Mouse (Mus musculus) hindbrain, embryonic 12.5 days (tissue): Measurements from ENCODE around the gene Rasgef1a. TPM values are rescaled to one million over a fixed set of nuclear protein-coding genes. Genes with fewer than 3 reads are reported as not detected.

Source experiments
- ATAC-seq: fragments of 200-750 bp; cut with Nextera tagmentation; 2 replicates; pipeline ENCODE4 v1.8.0; 2017; ENCODE audit warnings: moderate TSS enrichment; ENCODE audit not compliant: low FRiP score
- H3K27ac ChIP-seq: fragments of 300-500 bp; sonication (generic); 2 replicates; pipeline ENCODE4 v1.5.1; 2016; ENCODE audit warnings: mild to moderate bottlenecking
- H3K27me3 ChIP-seq: fragments of 300-500 bp; sonication (generic); 2 replicates; pipeline ENCODE4 v1.6.1; 2016; ENCODE audit warnings: mild to moderate bottlenecking
- H3K36me3 ChIP-seq: fragments of 300-500 bp; sonication (generic); 2 replicates; pipeline ENCODE4 v1.6.1; 2016; ENCODE audit warnings: mild to moderate bottlenecking
- H3K4me1 ChIP-seq: fragments of 300-500 bp; sonication (generic); 2 replicates; pipeline ENCODE4 v1.6.1; 2016
- H3K4me2 ChIP-seq: fragments of 300-500 bp; sonication (generic); replicated peaks from 2 replicates; pipeline ENCODE4 v1.6.1; 2016; ENCODE audit warnings: mild to moderate bottlenecking
- H3K4me3 ChIP-seq: fragments of 300-500 bp; sonication (generic); 2 replicates; pipeline ENCODE4 v1.5.1; 2016; ENCODE audit warnings: mild to moderate bottlenecking
- H3K9ac ChIP-seq: fragments of 300-500 bp; sonication (generic); 2 replicates; pipeline ENCODE4 v1.6.1; 2016; ENCODE audit warnings: mild to moderate bottlenecking, moderate library complexity
- H3K9me3 ChIP-seq: fragments of 300-500 bp; sonication (generic); replicated peaks from 2 replicates; pipeline ENCODE4 v1.6.1; 2016; ENCODE audit warnings: mild to moderate bottlenecking
- WGBS: fragments of 180-500 bp; shearing (Covaris S2); methylation state at CpG from one replicate; pipeline ENCODE4 v1.1.7; 2016; 5-methylcytosine and 5-hydroxymethylcytosine counted together
- polyA plus RNA-seq: library from polyadenylated mRNA; unstranded; fragments of >200 nt; fragmentation: Nextera tagmentation; extraction: Ambion mirVana; gene quantifications from 2 replicates; pipeline ENCODE4 v1.2.1, GENCODE M21; 2016

Gene Rasgef1a
- 0.21 and 0.38 TPM in 2 replicates for polyA plus RNA-seq

DNA sequence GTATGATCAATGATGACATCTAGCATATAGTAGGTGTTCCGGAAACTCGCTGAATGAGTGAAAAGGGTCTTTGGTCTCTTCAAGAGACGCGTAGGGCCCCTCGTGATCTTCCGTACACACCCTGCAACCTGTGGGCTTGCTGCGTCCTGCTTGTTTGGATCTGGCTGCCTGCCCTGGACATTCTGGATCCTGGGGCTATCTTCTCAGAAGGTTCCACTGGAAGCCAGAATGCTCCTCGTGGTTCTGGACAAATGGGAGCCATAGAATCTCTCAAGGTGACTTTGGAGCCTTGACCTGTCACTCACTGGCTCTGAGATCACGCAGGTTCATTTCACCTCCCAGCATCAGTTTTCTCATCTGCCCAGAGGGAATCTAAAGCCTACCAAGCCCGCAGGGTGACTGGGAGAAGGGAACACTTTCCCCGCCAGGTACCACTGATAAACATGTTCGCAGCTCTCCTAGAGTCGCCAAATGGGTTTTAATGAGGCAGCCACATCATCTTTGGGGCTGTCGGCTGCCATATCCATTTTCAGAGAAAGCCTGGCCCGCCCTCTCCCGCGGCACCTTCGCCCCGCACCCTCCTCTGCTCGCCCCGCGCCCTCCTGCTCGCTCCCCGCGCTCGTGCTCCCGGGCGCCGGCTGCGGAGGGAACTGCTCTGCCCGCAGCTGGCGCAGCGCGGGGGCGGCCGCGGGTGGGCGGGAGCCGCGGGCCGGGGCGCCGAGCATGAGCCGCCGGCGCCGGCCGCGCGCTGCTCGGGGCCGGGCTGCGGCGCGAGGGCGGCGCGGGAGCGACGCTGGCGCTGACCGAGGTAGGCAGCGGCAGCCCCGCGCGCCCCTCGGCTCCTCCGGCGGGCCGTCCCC, at the start of gene Rasgef1a:
TSS of gene Rasgef1a (plus strand) at position 683 of the 860 bp plus-strand sequence.
- no peaks in the 10 kb centered on the region for H3K36me3 ChIP-seq
- no peak within 1 kb of the TSS for H3K27ac ChIP-seq
- H3K4me2 ChIP-seq = peak within 1 kb of the TSS; percentile 82
- H3K4me1 ChIP-seq = peaks cover 11% of the 10 kb centered on the region
- H3K4me3 ChIP-seq = peak within 1 kb of the TSS; percentile 50
- WGBS = 14% methylated on average over 51 of the region's 70 CpGs
- H3K9me3 ChIP-seq = no peaks in the 10 kb centered on the region
- peak; percentile 36 for ATAC-seq
- peaks cover 55% of the 10 kb centered on the region for H3K27me3 ChIP-seq
- H3K9ac ChIP-seq = peak within 1 kb of the TSS; percentile 63

DNA sequence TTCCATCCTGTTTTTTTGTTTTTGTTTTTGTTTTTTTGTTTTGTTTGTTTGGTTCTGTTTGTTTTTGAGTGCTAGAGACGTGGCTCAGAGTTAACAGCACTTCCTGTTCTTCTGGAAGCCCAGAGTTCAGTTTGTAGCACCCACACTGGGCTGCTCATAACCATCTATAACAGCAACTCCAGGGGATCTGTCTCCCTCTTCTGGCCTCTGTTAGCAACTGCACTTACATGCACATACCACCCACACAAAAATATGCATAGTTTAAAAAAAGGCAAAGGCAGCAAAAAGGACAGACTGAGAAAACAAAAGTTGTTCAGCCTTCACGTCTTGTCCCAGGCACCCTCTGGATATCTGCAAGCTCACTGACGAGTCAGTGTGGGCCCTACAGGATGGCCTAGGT, 48.0 kb upstream of the Rasgef1a start:
- Histone ChIP-seq H3K27ac (no peak overlapping the region), H3K9ac (no peak overlapping the region), H3K4me3 (no peak overlapping the region), H3K4me2 (no peak overlapping the region), H3K27me3 (no peaks in the 10 kb centered on the region), H3K9me3 (no peaks in the 10 kb centered on the region; the same call in 1 of the 2 replicates), H3K36me3 (no peaks in the 10 kb centered on the region), H3K4me1 (no peaks in the 10 kb centered on the region)
- ATAC-seq = no peak
- 83% methylated on average over 3 of the region's 3 CpGs for WGBS

DNA sequence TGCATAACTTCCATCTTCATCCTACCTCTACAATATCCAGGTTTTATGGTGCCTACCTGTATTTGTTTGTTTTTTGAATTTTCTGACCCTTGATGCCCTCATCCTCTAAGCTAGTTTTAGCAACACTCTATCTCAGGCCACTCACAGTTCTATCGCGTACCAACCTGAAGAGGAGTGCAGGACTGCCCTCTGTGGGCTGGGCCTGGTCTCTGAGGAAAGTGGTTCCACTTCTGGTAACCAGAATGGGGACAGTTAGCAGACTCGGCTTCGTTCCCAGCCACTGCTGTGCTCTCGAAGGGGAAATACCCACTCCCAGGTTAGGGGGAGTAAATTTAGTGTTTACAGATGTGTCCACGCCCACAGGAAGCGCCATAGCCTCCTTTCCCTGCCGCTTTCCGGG, 44.5 kb upstream of the Rasgef1a start:
- Histone ChIP-seq H3K9ac (no peak overlapping the region), H3K27ac (no peak overlapping the region), H3K36me3 (no peaks in the 10 kb centered on the region), H3K4me1 (no peaks in the 10 kb centered on the region), H3K9me3 (no peaks in the 10 kb centered on the region; the same call in 1 of the 2 replicates), H3K4me3 (no peak overlapping the region), H3K27me3 (no peaks in the 10 kb centered on the region), H3K4me2 (no peak overlapping the region)
- no peak for ATAC-seq
- WGBS = 50% methylated on average over 9 of the region's 9 CpGs

DNA sequence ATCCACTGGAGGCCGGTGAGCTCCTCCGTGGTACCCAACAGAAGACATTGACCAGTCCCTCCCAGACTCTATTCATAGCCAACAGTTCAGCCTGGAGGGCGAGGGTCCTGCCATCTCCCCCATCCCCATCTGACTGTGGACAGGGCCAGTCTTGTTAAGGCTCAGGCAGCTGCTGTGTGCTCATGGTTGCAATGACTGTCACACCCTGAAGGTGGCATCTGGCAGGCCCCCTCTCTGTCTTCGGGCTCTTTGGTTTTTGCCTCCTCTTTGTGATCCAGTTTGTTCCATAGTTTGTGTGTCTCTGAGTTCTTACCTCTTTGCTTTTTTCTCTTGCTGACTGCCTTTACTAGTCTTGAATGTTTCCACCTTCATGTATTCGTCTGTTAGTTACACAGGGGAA, 24.1 kb upstream of the Rasgef1a start:
- no peak overlapping the region for H3K9ac ChIP-seq
- no peaks in the 10 kb centered on the region for H3K9me3 ChIP-seq
- no peaks in the 10 kb centered on the region for H3K36me3 ChIP-seq
- no peak overlapping the region for H3K4me2 ChIP-seq
- no peak for ATAC-seq
- H3K4me1 ChIP-seq = no peaks in the 10 kb centered on the region
- WGBS = 62% methylated on average over 5 of the region's 5 CpGs
- no peaks in the 10 kb centered on the region for H3K27me3 ChIP-seq
- H3K27ac ChIP-seq = no peak overlapping the region
- no peak overlapping the region for H3K4me3 ChIP-seq

DNA sequence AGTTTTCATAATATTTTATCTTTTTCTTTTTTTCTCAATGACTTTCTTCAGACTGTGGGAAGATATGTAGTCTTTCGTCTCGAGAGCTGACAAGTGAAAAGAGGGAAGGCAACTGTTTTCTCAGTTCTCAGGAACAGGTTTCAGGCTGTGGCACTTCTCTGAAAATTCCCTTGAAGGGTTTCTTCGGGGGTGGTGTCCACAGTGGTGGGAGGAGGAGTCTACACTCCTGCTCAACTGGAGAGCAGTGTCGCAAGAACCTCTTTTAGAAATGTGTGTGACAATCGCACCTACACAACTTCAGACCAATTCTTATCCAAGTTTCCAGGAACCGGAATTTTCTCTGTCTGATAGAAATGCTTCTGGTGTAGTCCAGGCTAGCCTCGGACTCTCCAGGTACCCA, 22.0 kb upstream of the Rasgef1a start:
- 87% methylated on average over 7 of the region's 7 CpGs for WGBS
- H3K9ac ChIP-seq = no peak overlapping the region
- H3K36me3 ChIP-seq = no peaks in the 10 kb centered on the region
- H3K9me3 ChIP-seq = no peaks in the 10 kb centered on the region
- no peaks in the 10 kb centered on the region for H3K27me3 ChIP-seq
- H3K4me1 ChIP-seq = no peaks in the 10 kb centered on the region
- H3K4me2 ChIP-seq = no peak overlapping the region
- no peak for ATAC-seq
- H3K27ac ChIP-seq = no peak overlapping the region
- no peak overlapping the region for H3K4me3 ChIP-seq

DNA sequence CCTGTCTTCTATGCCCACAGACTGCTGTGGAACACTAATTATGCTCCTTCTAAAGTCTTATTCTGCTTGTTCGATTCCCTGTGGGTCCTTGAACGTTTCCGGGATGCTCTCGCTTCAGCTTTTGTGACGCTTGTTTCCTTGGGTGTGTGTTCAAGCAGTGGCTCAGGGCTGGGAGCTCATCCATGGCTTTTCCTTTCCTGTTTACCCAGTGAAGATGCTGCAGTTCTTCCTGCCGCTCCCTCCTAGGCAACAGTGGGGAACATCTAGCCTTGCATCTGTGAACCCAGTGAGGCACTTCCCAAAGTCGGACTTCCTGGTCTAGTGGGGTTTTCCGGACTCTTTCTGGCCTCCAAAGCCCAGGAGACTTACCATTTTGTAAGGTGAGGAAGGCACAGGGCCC, 20.6 kb upstream of the Rasgef1a start:
- Histone ChIP-seq H3K4me1 (no peaks in the 10 kb centered on the region), H3K36me3 (no peaks in the 10 kb centered on the region), H3K9ac (no peak overlapping the region), H3K4me3 (no peak overlapping the region), H3K9me3 (no peaks in the 10 kb centered on the region), H3K4me2 (no peak overlapping the region), H3K27ac (no peak overlapping the region), H3K27me3 (no peaks in the 10 kb centered on the region)
- no peak for ATAC-seq
- 74% methylated on average over 8 of the region's 8 CpGs for WGBS

DNA sequence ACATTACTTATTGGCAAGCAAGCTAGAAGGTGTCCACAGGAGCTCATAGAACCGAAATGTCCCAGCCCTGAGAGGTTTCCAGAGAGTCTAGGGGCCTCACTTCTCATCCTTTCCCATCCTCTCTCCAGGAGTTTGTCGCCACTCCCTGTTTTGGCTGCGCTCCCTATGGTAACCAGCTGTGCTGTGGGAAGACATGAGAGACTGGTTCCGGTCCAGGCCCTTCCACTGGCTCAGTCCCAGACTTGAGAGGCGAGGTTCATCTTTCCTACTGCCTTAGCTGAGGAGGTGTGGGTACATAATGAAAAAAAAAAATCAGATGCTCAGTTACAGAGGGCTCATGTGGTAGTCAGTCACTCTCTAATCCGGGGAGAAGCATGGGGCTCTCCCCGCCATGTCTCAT, 19.9 kb upstream of the Rasgef1a start:
- no peak overlapping the region for H3K27ac ChIP-seq
- no peak overlapping the region for H3K4me3 ChIP-seq
- no peaks in the 10 kb centered on the region for H3K9me3 ChIP-seq
- H3K4me1 ChIP-seq = no peaks in the 10 kb centered on the region
- WGBS = 80% methylated on average over 7 of the region's 7 CpGs
- no peak overlapping the region for H3K9ac ChIP-seq
- no peaks in the 10 kb centered on the region for H3K36me3 ChIP-seq
- no peaks in the 10 kb centered on the region for H3K27me3 ChIP-seq
- no peak overlapping the region for H3K4me2 ChIP-seq
- no peak for ATAC-seq

DNA sequence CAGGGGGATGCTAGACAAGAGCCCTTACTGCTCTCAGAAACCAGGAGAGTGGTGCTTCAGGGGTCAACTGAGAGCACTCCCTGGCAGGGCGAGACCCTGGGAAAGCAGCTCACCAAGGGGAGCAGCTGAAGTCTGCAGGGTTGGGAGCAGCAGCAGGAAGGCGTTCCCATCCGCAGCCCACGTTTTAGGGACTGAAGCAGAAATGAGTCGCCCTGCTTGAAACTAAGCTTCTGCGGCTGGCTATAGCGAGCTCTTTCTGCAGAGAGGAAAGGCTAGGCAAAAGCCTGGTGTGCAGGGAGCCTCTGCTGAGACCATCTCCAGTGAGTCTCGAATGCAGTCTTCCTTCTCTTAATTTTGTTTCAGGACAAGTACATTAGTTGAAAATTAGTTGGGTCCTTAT, 19.3 kb upstream of the Rasgef1a start:
- no peaks in the 10 kb centered on the region for H3K36me3 ChIP-seq
- WGBS = 64% methylated on average over 8 of the region's 8 CpGs
- H3K4me1 ChIP-seq = no peaks in the 10 kb centered on the region
- H3K4me2 ChIP-seq = no peak overlapping the region
- H3K27me3 ChIP-seq = no peaks in the 10 kb centered on the region
- H3K4me3 ChIP-seq = no peak overlapping the region
- no peak for ATAC-seq
- no peak overlapping the region for H3K9ac ChIP-seq
- H3K9me3 ChIP-seq = no peaks in the 10 kb centered on the region
- H3K27ac ChIP-seq = no peak overlapping the region

DNA sequence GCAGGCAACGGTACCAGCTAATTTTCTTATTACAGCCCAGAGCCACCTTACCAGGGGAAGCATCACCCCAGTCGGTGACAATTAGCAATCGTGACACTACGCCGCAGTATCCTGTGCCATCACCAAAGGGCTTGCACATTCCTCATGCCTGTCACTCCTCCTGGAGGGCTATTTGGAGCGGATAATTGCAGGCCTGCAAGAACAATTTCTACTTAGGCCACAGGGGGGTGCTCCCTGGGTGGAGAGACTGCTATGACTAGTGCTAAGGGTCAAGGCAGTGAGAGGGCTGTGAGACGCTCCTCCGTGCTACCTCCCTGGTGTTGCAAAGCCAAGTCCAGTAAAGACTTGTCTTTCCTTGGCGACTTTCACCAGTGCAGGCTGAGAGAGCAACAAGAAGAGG, 16.1 kb upstream of the Rasgef1a start:
- Histone ChIP-seq H3K36me3 (no peaks in the 10 kb centered on the region), H3K9ac (no peak overlapping the region), H3K27me3 (peaks cover 3% of the 10 kb centered on the region), H3K4me1 (no peaks in the 10 kb centered on the region), H3K4me2 (no peak overlapping the region), H3K27ac (no peak overlapping the region), H3K9me3 (no peaks in the 10 kb centered on the region), H3K4me3 (no peak overlapping the region)
- 52% methylated on average over 9 of the region's 9 CpGs for WGBS
- ATAC-seq = no peak

DNA sequence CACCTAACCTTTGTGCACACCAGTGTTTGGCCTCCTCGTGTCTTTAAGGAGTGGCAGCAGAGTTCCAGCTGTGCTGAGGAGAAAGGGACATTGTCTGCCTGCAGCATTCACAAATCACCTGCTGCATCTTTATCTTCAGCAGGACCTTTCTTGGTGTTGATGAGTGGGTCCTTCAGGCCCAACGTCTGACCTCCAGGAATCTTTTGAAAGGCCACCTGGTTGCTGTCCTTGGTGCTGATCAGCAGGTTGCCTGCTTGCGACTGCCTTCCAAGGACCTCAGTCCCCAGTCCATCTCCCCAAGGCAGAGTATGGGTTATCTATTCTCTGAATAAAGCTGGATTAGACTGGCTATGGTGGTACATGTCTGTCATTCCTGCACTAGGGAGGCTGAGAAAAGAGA, 10.0 kb upstream of the Rasgef1a start:
- H3K27ac ChIP-seq = no peak overlapping the region
- H3K9ac ChIP-seq = no peak overlapping the region
- H3K4me3 ChIP-seq = no peak overlapping the region
- WGBS = 12% methylated on average over 3 of the region's 3 CpGs
- H3K36me3 ChIP-seq = no peaks in the 10 kb centered on the region
- H3K27me3 ChIP-seq = peaks cover 3% of the 10 kb centered on the region
- no peak for ATAC-seq
- no peaks in the 10 kb centered on the region for H3K9me3 ChIP-seq
- H3K4me1 ChIP-seq = no peaks in the 10 kb centered on the region
- no peak overlapping the region for H3K4me2 ChIP-seq

DNA sequence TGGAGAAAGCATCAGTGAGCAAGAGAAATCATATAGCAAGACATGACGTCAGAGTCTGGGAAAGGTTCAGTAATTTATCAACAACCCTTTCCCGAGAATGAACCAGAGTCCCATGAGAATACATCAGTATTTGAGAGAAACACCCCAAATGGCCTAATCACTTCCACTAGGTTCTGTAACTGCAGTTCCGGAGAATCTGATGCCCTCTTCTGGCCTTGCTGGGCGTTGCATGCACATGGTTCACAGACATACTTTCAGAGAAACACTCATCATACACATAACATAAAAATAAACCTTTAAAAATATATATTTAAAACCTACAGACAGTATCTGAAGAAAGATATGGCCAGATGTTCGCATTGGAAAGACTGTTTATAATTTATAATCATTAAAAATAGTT, 3.9 kb upstream of the Rasgef1a start:
- Histone ChIP-seq H3K27ac (no peak overlapping the region), H3K9ac (no peak overlapping the region), H3K4me3 (no peak overlapping the region), H3K36me3 (no peaks in the 10 kb centered on the region), H3K9me3 (no peaks in the 10 kb centered on the region), H3K4me1 (peaks cover 6% of the 10 kb centered on the region), H3K27me3 (peaks cover 26% of the 10 kb centered on the region), H3K4me2 (no peak overlapping the region)
- ATAC-seq = no peak
- WGBS = 52% methylated on average over 5 of the region's 5 CpGs

DNA sequence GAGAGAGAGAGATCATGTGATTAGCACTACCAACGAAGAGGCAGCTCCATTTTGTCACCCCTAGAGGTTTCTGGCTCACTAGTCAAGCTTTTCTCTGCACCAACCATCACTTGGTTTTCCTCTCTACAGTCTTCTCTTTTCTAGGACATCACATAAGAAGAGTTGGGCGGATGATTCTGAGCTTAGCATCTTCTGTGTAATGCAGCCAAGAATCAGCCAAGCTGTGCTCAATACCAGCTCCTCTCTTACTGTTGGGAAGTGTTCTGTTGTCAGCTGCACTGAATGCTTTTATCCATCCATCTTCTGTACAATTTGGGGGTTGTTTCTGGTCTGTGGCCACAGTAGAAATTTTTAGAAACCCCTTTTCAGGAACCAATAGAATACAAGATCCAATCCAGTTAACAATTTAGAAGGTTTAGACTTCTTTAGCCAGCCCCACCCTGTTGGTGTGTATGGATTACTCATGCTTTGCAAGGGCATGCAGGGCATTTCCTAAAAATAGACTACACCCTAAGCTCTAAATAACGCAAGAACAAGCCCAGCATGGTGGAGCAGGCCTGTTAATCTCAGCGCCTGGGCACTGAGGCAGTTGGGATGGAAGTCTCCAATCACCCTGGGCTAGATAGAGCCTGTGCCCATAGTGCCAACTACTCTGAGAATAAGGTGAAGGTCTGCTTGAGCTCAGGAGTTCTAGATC, 3.2 kb upstream of the Rasgef1a start:
- ATAC-seq = no peak
- Histone ChIP-seq H3K4me3 (no peak overlapping the region), H3K36me3 (no peaks in the 10 kb centered on the region), H3K9ac (no peak overlapping the region), H3K9me3 (no peaks in the 10 kb centered on the region), H3K4me1 (peaks cover 6% of the 10 kb centered on the region), H3K27ac (no peak overlapping the region), H3K27me3 (peaks cover 33% of the 10 kb centered on the region), H3K4me2 (no peak overlapping the region)
- 63% methylated on average over 4 of the region's 4 CpGs for WGBS

DNA sequence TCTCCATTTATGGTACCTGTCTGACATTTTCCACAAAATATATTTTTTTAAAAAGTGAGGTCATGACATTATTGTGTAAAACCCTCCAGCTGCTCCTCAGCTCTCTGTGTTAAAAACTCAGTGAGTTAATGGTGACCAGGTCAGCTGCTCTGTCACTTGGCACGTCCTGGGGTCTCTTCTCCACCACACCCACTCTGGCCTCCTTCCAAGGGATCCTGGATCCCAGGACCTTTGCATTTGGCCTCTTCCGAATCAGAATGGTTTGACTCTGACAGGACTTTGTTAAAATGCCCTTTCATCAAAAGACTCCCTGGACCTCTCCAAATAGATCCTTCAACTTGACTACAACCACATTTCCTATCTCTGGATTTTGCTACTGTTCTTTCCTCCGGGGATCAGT, 982 bp upstream of the Rasgef1a start:
- peaks cover 6% of the 10 kb centered on the region for H3K4me1 ChIP-seq
- no peak overlapping the region for H3K27ac ChIP-seq
- no peak overlapping the region for H3K4me2 ChIP-seq
- H3K36me3 ChIP-seq = no peaks in the 10 kb centered on the region
- H3K4me3 ChIP-seq = no peak overlapping the region
- ATAC-seq = no peak
- WGBS = 64% methylated on average over 3 of the region's 3 CpGs
- peaks cover 54% of the 10 kb centered on the region for H3K27me3 ChIP-seq
- H3K9me3 ChIP-seq = no peaks in the 10 kb centered on the region
- H3K9ac ChIP-seq = no peak overlapping the region
